Mouse (Mus musculus) MEL (cell line): Measurements from ENCODE around the gene Cpa3.

Experiments used
- CTCF ChIP-seq, 3 experiments: IDR thresholded peaks in 2 of 3; conservative IDR thresholded peaks in 1 of 3; 2 replicates each; pipeline ENCODE4 v1.5.1; 2011 to 2012; ENCODE audit warnings: low read length in 3 of 3, low read depth in 2 of 3, mild to moderate bottlenecking in 2 of 3, improper control_type of control experiment in 1 of 3, inconsistent platforms in 1 of 3, mixed read lengths in 1 of 3, moderate library complexity in 1 of 3; ENCODE audit not compliant: control insufficient read depth in 1 of 3, insufficient read depth in 1 of 3, poor library complexity in 1 of 3, severe bottlenecking in 1 of 3
- POLR2A ChIP-seq, 2 experiments: IDR thresholded peaks; 2 replicates each; pipeline ENCODE4 v1.6.1; 2011 to 2012; ENCODE audit warnings: low read length in 2 of 2, mild to moderate bottlenecking in 2 of 2, control low read depth in 1 of 2, improper control_type of control experiment in 1 of 2, low read depth in 1 of 2, moderate library complexity in 1 of 2; ENCODE audit not compliant: control insufficient read depth in 1 of 2, insufficient read depth in 1 of 2, poor library complexity in 1 of 2
- POLR2AphosphoS2 ChIP-seq: IDR thresholded peaks from 2 replicates; pipeline ENCODE4 v1.6.1; 2011; ENCODE audit warnings: low read length, improper control_type of control experiment
- POLR2AphosphoS5 ChIP-seq: IDR thresholded peaks from 2 replicates; pipeline ENCODE4 v1.6.1; 2012; ENCODE audit warnings: low read depth, borderline replicate concordance, mild to moderate bottlenecking, inconsistent platforms, low read length, moderate library complexity, mixed read lengths

GRCm38 (mm10) chr3:20236965-20237364 is 5.0 kb downstream of the Cpa3 start:
- TF ChIP-seq POLR2AphosphoS5, result no peak
- no peak for TF ChIP-seq POLR2A (IDR thresholded peaks at IDR 0.05; ENCODE audit: control insufficient read depth in 1 of 2, insufficient read depth in 1 of 2, low read depth in 1 of 2, low read length in 2 of 2, poor library complexity in 1 of 2)
- no peak for TF ChIP-seq CTCF (IDR thresholded peaks at IDR 0.05 in 2 of 3, conservative IDR thresholded peaks at IDR 0.05 in 1 of 3; ENCODE audit: control insufficient read depth in 1 of 3, insufficient read depth in 1 of 3, low read depth in 2 of 3, low read length in 3 of 3, poor library complexity in 1 of 3, severe bottlenecking in 1 of 3)
- no peak for TF ChIP-seq POLR2AphosphoS2
